Mouse (Mus musculus) CH12.LX (cell line): ENCODE results near the gene Creg2. TPM values are rescaled to one million over a fixed set of nuclear protein-coding genes. Genes with fewer than 3 reads are reported as not detected.

Experiments used
- DNase-seq: peaks from one replicate; pipeline ENCODE4 v3.0.0-alpha.2; 2013; ENCODE audit errors: extremely low read depth
- H3K27ac ChIP-seq: 2 replicates; pipeline ENCODE4 v1.5.1; 2012; ENCODE audit warnings: low read depth, mild to moderate bottlenecking, control low read depth, moderate library complexity; ENCODE audit not compliant: insufficient read depth
- H3K27me3 ChIP-seq: replicated peaks from 2 replicates; pipeline ENCODE3; 2012; ENCODE audit warnings: inconsistent platforms
- H3K36me3 ChIP-seq, 2 experiments: replicated peaks in 1 of 2; 2 replicates each; pipeline versions ENCODE3 to v1.6.1; 2012; ENCODE audit warnings: inconsistent platforms in 1 of 2, low read length in 1 of 2, mild to moderate bottlenecking in 1 of 2, mixed read lengths in 1 of 2, moderate library complexity in 1 of 2; ENCODE audit not compliant: control insufficient read depth in 1 of 2, insufficient read depth in 1 of 2
- H3K4me1 ChIP-seq, 2 experiments: 2 replicates each; pipeline ENCODE4 v1.6.1; 2012; ENCODE audit warnings: inconsistent platforms in 1 of 2, moderate library complexity in 1 of 2; ENCODE audit not compliant: insufficient read depth in 2 of 2, control insufficient read depth in 1 of 2
- H3K4me2 ChIP-seq: 2 replicates; pipeline ENCODE4 v1.6.1; 2012; ENCODE audit warnings: low read depth, mild to moderate bottlenecking, control low read depth; ENCODE audit not compliant: poor library complexity, insufficient read depth, severe bottlenecking
- H3K4me3 ChIP-seq, 3 experiments: fragments of 150-350 bp in 1 of 3; sonication (generic) in 1 of 3; replicated peaks in 1 of 3; 2 replicates each; pipeline versions ENCODE3 to v1.5.1; 2011 to 2012; ENCODE audit warnings: low read depth in 2 of 3, low read length in 2 of 3, mild to moderate bottlenecking in 2 of 3, moderate library complexity in 2 of 3, control low read depth in 1 of 3, improper control_type of control experiment in 1 of 3, inconsistent platforms in 1 of 3, mixed read lengths in 1 of 3; ENCODE audit not compliant: poor library complexity in 1 of 3
- H3K79me2 ChIP-seq: replicated peaks from 2 replicates; pipeline ENCODE4 v1.6.1; 2012; ENCODE audit warnings: mild to moderate bottlenecking, moderate library complexity; ENCODE audit not compliant: control insufficient read depth, poor library complexity, insufficient read depth, severe bottlenecking; ENCODE audit errors: extremely low read depth
- H3K9ac ChIP-seq: 2 replicates; pipeline ENCODE4 v1.6.1; 2012; ENCODE audit warnings: low read depth, mild to moderate bottlenecking, control low read depth, moderate library complexity; ENCODE audit not compliant: insufficient read depth
- H3K9me3 ChIP-seq: replicated peaks from 2 replicates; pipeline ENCODE3; 2012; ENCODE audit warnings: low read length, inconsistent platforms, mixed read lengths
- BHLHE40 ChIP-seq: IDR thresholded peaks from 2 replicates; pipeline ENCODE4 v1.6.1; 2011; ENCODE audit warnings: mild to moderate bottlenecking, low read depth, low read length, improper control_type of control experiment
- CHD2 ChIP-seq: IDR thresholded peaks from 2 replicates; pipeline ENCODE4 v1.6.1; 2011; ENCODE audit warnings: low read length, improper control_type of control experiment
- ELF1 ChIP-seq: IDR thresholded peaks from 2 replicates; pipeline ENCODE4 v1.6.1; 2014; ENCODE audit warnings: low read depth, mild to moderate bottlenecking, inconsistent platforms, low read length, improper control_type of control experiment
- EP300 ChIP-seq: IDR thresholded peaks from 2 replicates; pipeline ENCODE4 v1.6.1; 2011; ENCODE audit warnings: low read length, improper control_type of control experiment
- HCFC1 ChIP-seq: IDR thresholded peaks from 2 replicates; pipeline ENCODE4 v1.6.1; 2012; ENCODE audit warnings: low read depth, mild to moderate bottlenecking, inconsistent platforms, low read length, improper control_type of control experiment
- JUN ChIP-seq: IDR thresholded peaks from 2 replicates; pipeline ENCODE4 v1.6.1; 2011; ENCODE audit warnings: low read depth, mild to moderate bottlenecking, low read length, improper control_type of control experiment, moderate library complexity; ENCODE audit not compliant: insufficient read depth
- JUND ChIP-seq: conservative IDR thresholded peaks from 2 replicates; pipeline ENCODE4 v1.6.1; 2011; ENCODE audit warnings: low read depth, low read length, improper control_type of control experiment
- KAT2A ChIP-seq: IDR thresholded peaks from 2 replicates; pipeline ENCODE4 v1.6.1; 2012; ENCODE audit warnings: low read length, improper control_type of control experiment, inconsistent platforms; ENCODE audit not compliant: insufficient replicate concordance
- MAFK ChIP-seq: IDR thresholded peaks from 2 replicates; pipeline ENCODE4 v1.6.1; 2011; ENCODE audit warnings: low read length, improper control_type of control experiment; ENCODE audit not compliant: insufficient replicate concordance
- MAX ChIP-seq: IDR thresholded peaks from 2 replicates; pipeline ENCODE4 v1.6.1; 2011; ENCODE audit warnings: low read length, improper control_type of control experiment
- MAZ ChIP-seq: IDR thresholded peaks from 2 replicates; pipeline ENCODE4 v1.6.1; 2012; ENCODE audit warnings: low read depth, mild to moderate bottlenecking, inconsistent platforms, low read length, improper control_type of control experiment, moderate library complexity
- MEF2A ChIP-seq: IDR thresholded peaks from 2 replicates; pipeline ENCODE4 v1.6.1; 2014; ENCODE audit warnings: low read depth, mild to moderate bottlenecking, inconsistent platforms, low read length, improper control_type of control experiment, borderline replicate concordance
- MXI1 ChIP-seq: IDR thresholded peaks from 2 replicates; pipeline ENCODE4 v1.6.1; 2011; ENCODE audit warnings: mild to moderate bottlenecking, low read depth, low read length, improper control_type of control experiment
- NRF1 ChIP-seq: IDR thresholded peaks from 2 replicates; pipeline ENCODE4 v1.6.1; 2014; ENCODE audit warnings: low read depth, mild to moderate bottlenecking, inconsistent platforms, low read length, improper control_type of control experiment, moderate library complexity
- PAX5 ChIP-seq: IDR thresholded peaks from 2 replicates; pipeline ENCODE4 v1.6.1; 2012; ENCODE audit warnings: low read length, inconsistent platforms, mixed read lengths
- POLR2AphosphoS2 ChIP-seq: IDR thresholded peaks from 2 replicates; pipeline ENCODE4 v1.6.1; 2011; ENCODE audit warnings: low read depth, low read length, improper control_type of control experiment
- RAD21 ChIP-seq: IDR thresholded peaks from 2 replicates; pipeline ENCODE4 v1.6.1; 2011; ENCODE audit warnings: low read depth, mild to moderate bottlenecking, low read length, improper control_type of control experiment, moderate library complexity
- SIN3A ChIP-seq: IDR thresholded peaks from 2 replicates; pipeline ENCODE4 v1.6.1; 2012; ENCODE audit warnings: low read length, improper control_type of control experiment, inconsistent platforms
- TBP ChIP-seq: conservative IDR thresholded peaks from 2 replicates; pipeline ENCODE4 v1.6.1; 2011; ENCODE audit warnings: low read depth, low read length, improper control_type of control experiment
- TCF12 ChIP-seq: IDR thresholded peaks from 2 replicates; pipeline ENCODE4 v1.6.1; 2014; ENCODE audit warnings: low read depth, mild to moderate bottlenecking, inconsistent platforms, low read length, improper control_type of control experiment
- USF1 ChIP-seq: IDR thresholded peaks from 2 replicates; pipeline ENCODE4 v1.6.1; 2014; ENCODE audit warnings: low read depth, mild to moderate bottlenecking, inconsistent platforms, low read length, improper control_type of control experiment
- USF2 ChIP-seq: conservative IDR thresholded peaks from 2 replicates; pipeline ENCODE4 v1.6.1; 2011; ENCODE audit warnings: low read depth, low read length, improper control_type of control experiment
- ZMIZ1 ChIP-seq: IDR thresholded peaks from 2 replicates; pipeline ENCODE4 v1.6.1; 2012; ENCODE audit warnings: low read depth, mild to moderate bottlenecking, inconsistent platforms, low read length, improper control_type of control experiment
- ZNF384 ChIP-seq: IDR thresholded peaks from 2 replicates; pipeline ENCODE4 v1.6.1; 2012; ENCODE audit warnings: low read depth, low read length, improper control_type of control experiment, inconsistent platforms
- dilution Hi-C: fragments of 300-500 bp; cut with MboI; formaldehyde crosslinking; loops from 2 replicates; pipeline ENCODE4 v1.14.3; 2020; ENCODE audit warnings: low sequenced_read_pairs; ENCODE audit not compliant: extremely low pct_unique_long_range_greater_than_20kb, extremely low pct_ligation_motif_present
- in situ Hi-C: fragments of 300-500 bp; cut with MboI; formaldehyde crosslinking; loops from 3 replicates; pipeline ENCODE4 v1.14.3; 2019; ENCODE audit warnings: low sequenced_read_pairs, low pct_ligation_motif_present, low pct_unique_long_range_greater_than_20kb, mixed read lengths
- polyA plus RNA-seq: library from polyadenylated mRNA; unstranded; fragments of >175 nt; gene quantifications from 2 replicates; pipeline ENCODE4 v1.2.1, GENCODE M21; 2012; ENCODE audit warnings: low read depth; ENCODE audit not compliant: insufficient read length
- total RNA-seq, 2 experiments: library from RNA; depleted of rRNA; stranded (reverse); fragments of 300-350 nt in 1 of 2; fragments of >200 nt in 1 of 2; gene quantifications; 2 replicates each; pipeline ENCODE4 v1.2.3; 2012 to 2014

The Creg2 gene
- total and polyA plus RNA-seq, 3 experiments: not detected

DNA sequence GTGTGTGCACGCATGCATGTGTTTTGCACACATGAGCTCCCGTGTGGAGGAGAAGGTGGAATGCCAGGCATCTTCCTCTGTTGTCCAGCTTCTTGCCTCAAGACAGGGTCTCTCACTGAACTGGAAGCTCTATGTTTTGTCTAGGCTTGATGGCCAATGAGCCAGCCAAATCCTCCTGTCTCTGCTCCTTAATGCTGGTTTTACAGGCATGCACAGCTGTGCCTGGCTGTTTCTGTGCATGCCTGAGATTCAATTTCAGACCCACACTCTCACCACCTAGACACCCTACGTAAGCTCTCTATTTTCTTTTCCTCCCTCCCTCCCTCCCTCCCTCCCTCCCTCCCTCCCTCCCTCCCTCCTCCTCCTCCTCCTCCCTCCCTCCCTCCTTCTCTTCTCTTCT lies 40.7 kb upstream of the Creg2 start:
- TF ChIP-seq MEF2A: no peak
- no peak for TF ChIP-seq TBP
- TF ChIP-seq ELF1: no peak
- TF ChIP-seq USF2: no peak
- no peak for TF ChIP-seq ZMIZ1
- TF ChIP-seq JUN: no peak
- no peak for TF ChIP-seq HCFC1
- no peak for TF ChIP-seq MXI1
- TF ChIP-seq PAX5: no peak
- TF ChIP-seq MAFK: no peak
- no peak for TF ChIP-seq ZNF384
- no peak for TF ChIP-seq JUND
- no peak for TF ChIP-seq SIN3A
- TF ChIP-seq NRF1: no peak
- TF ChIP-seq CHD2: no peak
- no peak for TF ChIP-seq MAZ
- peaks cover 0 to 3% of the 10 kb centered on the region in 2 experiments; a peak in 3 of 4 replicates for H3K4me1 ChIP-seq
- no peak overlapping the region for H3K9ac ChIP-seq
- H3K36me3 ChIP-seq: no peaks in the 10 kb centered on the region
- H3K4me3 ChIP-seq: no peak overlapping the region
- H3K79me2 ChIP-seq: no peaks in the 10 kb centered on the region
- H3K9me3 ChIP-seq: no peaks in the 10 kb centered on the region
- in situ Hi-C loops (loop anchor here (25.0 kb wide), 2 partner anchors 245 to 695 kb away; no protein-coding TSS in a partner anchor), dilution Hi-C loops (no loop called here)
- H3K27me3 ChIP-seq: no peaks in the 10 kb centered on the region
- no peak for DNase-seq
- no peak overlapping the region for H3K27ac ChIP-seq
- no peak overlapping the region for H3K4me2 ChIP-seq

DNA sequence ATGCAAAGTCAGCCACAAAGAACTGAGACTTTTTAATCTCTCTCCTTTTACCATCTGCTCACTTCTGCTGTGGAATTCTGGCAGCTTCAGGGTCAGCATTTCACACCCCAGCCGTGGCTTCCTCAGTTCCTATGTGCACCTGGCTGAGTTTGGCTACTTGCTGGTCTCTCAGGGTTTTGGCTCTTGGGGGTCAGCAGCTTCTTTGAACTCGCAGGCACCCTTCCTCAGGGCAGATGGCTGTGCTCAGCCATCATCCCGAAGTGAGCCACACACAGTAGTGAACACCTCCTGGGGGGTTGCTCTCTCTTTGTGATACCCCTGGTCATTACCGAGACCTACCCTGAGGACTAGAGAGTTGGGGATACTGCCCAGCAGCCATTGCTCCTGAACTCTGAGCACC lies 39.8 kb upstream of the Creg2 start:
- Histone ChIP-seq H3K4me2 (no peak overlapping the region), H3K4me1 (peaks cover 0 to 3% of the 10 kb centered on the region in 2 experiments; a peak in 3 of 4 replicates), H3K36me3 (no peaks in the 10 kb centered on the region), H3K9me3 (no peaks in the 10 kb centered on the region), H3K4me3 (no peak overlapping the region), H3K9ac (no peak overlapping the region), H3K79me2 (no peaks in the 10 kb centered on the region)
- in situ Hi-C loops: loop anchor here (25.0 kb wide), 2 partner anchors 246 to 696 kb away; no protein-coding TSS in a partner anchor
- TF ChIP-seq USF1: no peak
- no peak for TF ChIP-seq BHLHE40
- no peak for TF ChIP-seq EP300
- no peak for TF ChIP-seq RAD21
- TF ChIP-seq JUN: no peak
- no peak for TF ChIP-seq MAX
- TF ChIP-seq TCF12: no peak
- TF ChIP-seq KAT2A: no peak
- no peak for TF ChIP-seq POLR2AphosphoS2
- no peak for TF ChIP-seq TBP
- no peak for TF ChIP-seq CHD2
- TF ChIP-seq, all 38 proteins: peak for 0
- no peak for DNase-seq
- dilution Hi-C loops: no loop called here
- Histone ChIP-seq H3K27me3 (no peaks in the 10 kb centered on the region), H3K27ac (no peak overlapping the region)
